Mouse (Mus musculus): ENCODE measurements around the gene Rin1.

DNA sequence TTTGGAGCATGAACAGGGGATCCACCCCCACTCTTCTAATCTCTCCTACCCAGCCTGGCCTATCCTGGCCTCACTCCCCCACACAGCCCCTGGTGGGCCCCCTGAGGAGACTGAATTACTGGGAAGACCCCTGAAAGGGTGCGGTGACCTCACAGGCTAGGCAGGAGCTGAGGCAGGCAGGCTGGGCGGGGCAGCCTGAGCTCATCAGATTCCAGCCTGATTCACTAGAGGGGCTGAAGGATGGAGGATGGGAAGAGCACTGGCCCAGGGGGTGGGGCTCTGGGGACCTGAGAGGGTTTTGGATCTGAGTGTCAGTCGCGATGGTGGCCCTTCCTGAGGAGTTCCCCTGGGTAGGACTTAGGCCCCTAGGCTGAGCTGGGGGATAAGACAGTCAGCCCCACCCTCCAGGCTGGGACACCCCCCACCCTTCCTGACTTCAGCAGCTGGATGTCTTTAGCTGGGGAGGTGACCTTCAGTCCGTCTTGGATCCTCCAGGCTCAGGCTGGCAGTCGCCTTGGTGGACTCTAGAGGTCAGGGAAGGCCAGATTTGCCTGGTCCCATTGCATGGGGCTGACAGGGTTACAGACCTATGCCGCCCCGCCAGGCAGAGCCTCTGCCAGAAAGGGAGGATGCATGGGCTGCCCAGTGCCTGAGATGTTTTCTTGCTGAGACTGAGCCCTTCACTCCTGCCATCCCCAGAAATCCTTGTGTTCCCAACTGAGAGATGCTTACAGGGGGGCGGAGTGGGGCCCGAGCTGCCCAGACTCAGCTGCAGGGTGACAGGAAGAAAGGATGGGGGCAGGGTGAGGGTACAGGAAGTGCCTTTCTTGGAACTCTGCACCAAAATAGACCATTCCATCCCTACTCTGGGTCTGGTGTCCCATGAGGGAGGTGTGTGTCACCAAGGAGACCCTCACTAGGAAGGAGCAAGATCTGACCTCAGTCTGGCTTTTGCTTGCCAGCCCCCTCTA, 8.8 kb downstream of the Rin1 start:
- no peak for TF ChIP-seq CTCF (IDR thresholded peaks at IDR 0.05; ENCODE audit: low read depth, low read length)
- no peak for TF ChIP-seq POLR2A (IDR thresholded peaks at IDR 0.05; ENCODE audit: extremely low read depth, insufficient read depth, low read length)
